8 mouse cellular contexts compared by ENCODE assay signal in the genomic region with DNA sequence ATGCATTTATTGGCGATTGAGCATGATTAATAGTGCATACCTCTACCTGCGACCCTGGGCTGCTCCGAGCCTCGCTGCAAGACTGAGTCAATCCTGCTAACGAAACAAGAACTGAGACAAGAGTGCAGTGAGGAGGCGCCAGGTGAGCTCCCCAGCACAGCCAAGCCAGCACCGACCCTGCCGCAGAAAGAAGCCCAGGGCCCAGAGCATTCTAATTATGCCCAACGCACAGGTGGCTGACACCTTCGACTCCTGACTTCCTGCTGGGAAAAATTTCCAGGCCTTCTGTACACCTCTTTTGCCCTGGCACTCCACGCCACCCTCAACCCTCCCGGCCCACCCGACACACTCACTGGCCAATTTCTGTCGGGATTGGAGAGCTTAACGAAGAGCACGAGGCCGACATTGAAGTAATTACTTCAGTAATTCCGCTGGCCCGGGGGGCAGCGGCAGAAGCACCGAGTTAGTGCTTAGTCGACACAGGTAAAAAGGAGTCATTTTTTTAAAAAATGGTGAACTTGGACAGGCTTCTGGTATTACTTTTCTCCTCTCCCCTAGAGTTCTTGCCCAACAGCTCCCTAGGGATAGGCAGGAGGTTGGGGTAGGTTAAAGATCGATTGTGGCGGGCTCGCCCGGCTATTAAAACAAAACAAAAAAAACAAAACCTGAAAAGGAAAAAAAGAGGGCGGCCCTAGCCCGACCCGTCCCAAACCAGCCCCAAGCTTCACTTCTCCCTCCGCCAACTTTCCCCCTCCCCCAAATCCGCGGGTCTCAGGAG. TPM values are rescaled to one million over a fixed set of nuclear protein-coding genes. Genes with fewer than 3 reads are reported as not detected.
DNase-seq lines count a peak whose midpoint lies in the region; ATAC-seq and TF ChIP-seq lines count a peak whose summit lies in the region.

No protein-coding gene starts in this region.

- peak overlapping the region; percentile 98 for H3K4me2 ChIP-seq in lung, embryonic 14.5 days
- H3K4me2 ChIP-seq in heart, postnatal 0 days (ENCODE audit: low read depth, low read length): peak overlapping the region; percentile 98
- H3K4me2 ChIP-seq in limb, embryonic 12.5 days: peak overlapping the region; percentile 96
- peak overlapping the region; percentile 97 for H3K4me2 ChIP-seq in neural tube, embryonic 11.5 days (ENCODE audit: low read depth)

- H3K27ac ChIP-seq in lung, embryonic 14.5 days (ENCODE audit: low read depth): peak overlapping the region; percentile 99
- peak overlapping the region; percentile 100 for H3K27ac ChIP-seq in heart, postnatal 0 days (ENCODE audit: low read depth)
- H3K27ac ChIP-seq in limb, embryonic 12.5 days: peak overlapping the region; percentile 99
- peak overlapping the region; percentile 95 for H3K27ac ChIP-seq in neural tube, embryonic 11.5 days (ENCODE audit: low read depth, low read length)

- peak; percentile 24 for DNase-seq in lung, embryonic 14.5 days
- no peak for DNase-seq in lung, postnatal 36 days
- peak; percentile 91 for DNase-seq in cerebellum, adult 9-11 months
- no peak for DNase-seq in heart, postnatal 0 days (ENCODE audit: low spot score)
- peak; percentile 14 for DNase-seq in neural tube, embryonic 11.5 days (ENCODE audit: low spot score)
- DNase-seq in ovary, adult 18-20 months (ENCODE audit: low spot score): no peak
- DNase-seq in gastrocnemius, postnatal 36 days: no peak

- H3K9me3 ChIP-seq in lung, embryonic 14.5 days (ENCODE audit: low read depth, low read length): no peaks in the 10 kb centered on the region
- no peaks in the 10 kb centered on the region for H3K9me3 ChIP-seq in heart, postnatal 0 days (replicated peaks; ENCODE audit: control insufficient read depth, low read length)
- H3K9me3 ChIP-seq in limb, embryonic 12.5 days: no peaks in the 10 kb centered on the region
- H3K9me3 ChIP-seq in neural tube, embryonic 11.5 days (ENCODE audit: control insufficient read depth, low read length): no peaks in the 10 kb centered on the region

- WGBS in lung, embryonic 14.5 days: under 1% methylated on average over 32 of the region's 32 CpGs
- WGBS in heart, postnatal 0 days: under 1% methylated on average over 30 of the region's 32 CpGs
- under 1% methylated on average over 32 of the region's 32 CpGs for WGBS in limb, embryonic 12.5 days
- under 1% methylated on average over 31 of the region's 32 CpGs for WGBS in neural tube, embryonic 11.5 days

- H3K27me3 ChIP-seq in lung, embryonic 14.5 days (ENCODE audit: insufficient read depth, low read length): no peaks in the 10 kb centered on the region
- no peaks in the 10 kb centered on the region for H3K27me3 ChIP-seq in heart, postnatal 0 days (ENCODE audit: control insufficient read depth, insufficient read depth, low read length)
- no peaks in the 10 kb centered on the region for H3K27me3 ChIP-seq in limb, embryonic 12.5 days
- H3K27me3 ChIP-seq in neural tube, embryonic 11.5 days (ENCODE audit: control insufficient read depth, insufficient read depth, low read length): no peaks in the 10 kb centered on the region

- peak overlapping the region; percentile 94 for H3K4me3 ChIP-seq in lung, embryonic 14.5 days (ENCODE audit: low read depth, low read length)
- H3K4me3 ChIP-seq in heart, postnatal 0 days (ENCODE audit: low read depth, low read length): peak overlapping the region; percentile 99
- H3K4me3 ChIP-seq in limb, embryonic 12.5 days (replicated peaks): peak overlapping the region; percentile 96
- peak overlapping the region; percentile 86 for H3K4me3 ChIP-seq in neural tube, embryonic 11.5 days (ENCODE audit: low read depth, low read length)

- TF ChIP-seq CTCF in lung, embryonic 14.5 days (IDR thresholded peaks at IDR 0.05; ENCODE audit: low read depth): no peak
- no peak for TF ChIP-seq CTCF in heart, postnatal 0 days (IDR thresholded peaks at IDR 0.05; ENCODE audit: low read depth)

- intact Hi-C loops in gastrocnemius, postnatal 36 days (cut with DNase I): loop anchor here (5.0 kb wide), 2 partner anchors 68 to 152 kb away; a partner anchor contains a TSS

- no peak for TF ChIP-seq EP300 in heart, postnatal 0 days (IDR thresholded peaks at IDR 0.05; ENCODE audit: low read depth)

- peaks cover 34% of the 10 kb centered on the region for H3K36me3 ChIP-seq in lung, embryonic 14.5 days (ENCODE audit: insufficient read depth)
- H3K36me3 ChIP-seq in heart, postnatal 0 days (replicated peaks; ENCODE audit: control insufficient read depth, insufficient read depth, low read length): peaks cover 26% of the 10 kb centered on the region
- peaks cover 26% of the 10 kb centered on the region for H3K36me3 ChIP-seq in limb, embryonic 12.5 days
- H3K36me3 ChIP-seq in neural tube, embryonic 11.5 days (ENCODE audit: control insufficient read depth, insufficient read depth, low read length): no peaks in the 10 kb centered on the region; the same call in 1 of the 2 replicates

- H3K9ac ChIP-seq in lung, embryonic 14.5 days: peak overlapping the region; percentile 93
- peak overlapping the region; percentile 92 for H3K9ac ChIP-seq in heart, postnatal 0 days (replicated peaks; ENCODE audit: low read depth, low read length)
- peak overlapping the region; percentile 92 for H3K9ac ChIP-seq in limb, embryonic 12.5 days (replicated peaks)
- H3K9ac ChIP-seq in neural tube, embryonic 11.5 days (ENCODE audit: low read length): peak overlapping the region; percentile 87

- ATAC-seq in lung, embryonic 14.5 days (ENCODE audit: insufficient read depth): no peak
- no peak for ATAC-seq in heart, postnatal 0 days (ENCODE audit: insufficient read depth, low read depth)
- ATAC-seq in limb, embryonic 12.5 days (ENCODE audit: insufficient number of reproducible peaks, insufficient read depth, low FRiP score, low TSS enrichment, low read depth): no peak
- ATAC-seq in neural tube, embryonic 11.5 days (ENCODE audit: insufficient read depth, low FRiP score, low TSS enrichment): no peak

- peaks cover 5% of the 10 kb centered on the region for H3K4me1 ChIP-seq in lung, embryonic 14.5 days (ENCODE audit: insufficient read depth)
- peaks cover 7% of the 10 kb centered on the region for H3K4me1 ChIP-seq in heart, postnatal 0 days (ENCODE audit: control insufficient read depth, insufficient read depth)
- H3K4me1 ChIP-seq in limb, embryonic 12.5 days (replicated peaks): peaks cover 14% of the 10 kb centered on the region
- H3K4me1 ChIP-seq in neural tube, embryonic 11.5 days (ENCODE audit: control insufficient read depth, insufficient read depth, low read length): peaks cover 7% of the 10 kb centered on the region

RNA-seq across cellular contexts. Expression of a gene that starts 1.0 kb away (rescaled TPM):
- polyA plus RNA-seq in lung, embryonic 14.5 days (2014; fragmentation: Nextera tagmentation; extraction: Ambion mirVana): 65.8 and 72.0 TPM in 2 replicates
- total RNA-seq in heart, postnatal 0 days (2014; rRNA removed; ENCODE audit: low replicate concordance): 25.2 and 33.8 TPM in 2 replicates
- polyA plus RNA-seq in heart, postnatal 0 days (2015; fragmentation: Nextera tagmentation; extraction: Ambion mirVana): 27.5 and 27.8 TPM in 2 replicates
- polyA plus RNA-seq in limb, embryonic 12.5 days (2016; fragmentation: Nextera tagmentation; extraction: Ambion mirVana): 89.4 and 98.9 TPM in 2 replicates
- 59.0 and 59.8 TPM in 2 replicates for polyA plus RNA-seq in neural tube, embryonic 11.5 days (2014; fragmentation: Nextera tagmentation; extraction: Ambion mirVana)
- 10 to 100 TPM; 13.1 to 17.2 TPM for total RNA-seq in gastrocnemius, postnatal 36 days (2021)

RNA-seq across cellular contexts. Expression of a gene that starts 20.7 kb away (rescaled TPM):
- 0.12 and 0.59 TPM in 2 replicates for polyA plus RNA-seq in lung, embryonic 14.5 days (2014; fragmentation: Nextera tagmentation; extraction: Ambion mirVana)
- total RNA-seq in heart, postnatal 0 days (2014; rRNA removed; ENCODE audit: low replicate concordance): 1.5 TPM in 1 of 2 replicates, not detected in the other
- 0.08 TPM in 1 of 2 replicates, not detected in the other for polyA plus RNA-seq in heart, postnatal 0 days (2015; fragmentation: Nextera tagmentation; extraction: Ambion mirVana)
- polyA plus RNA-seq in limb, embryonic 12.5 days (2016; fragmentation: Nextera tagmentation; extraction: Ambion mirVana): 0.13 TPM in 2 replicates
- polyA plus RNA-seq in neural tube, embryonic 11.5 days (2014; fragmentation: Nextera tagmentation; extraction: Ambion mirVana): not detected in 2 replicates
- total RNA-seq in gastrocnemius, postnatal 36 days (2021): under 1 TPM in 1 of 2 experiments, not detected in 1; 0.05 TPM

RNA-seq across cellular contexts. Expression of a gene that starts 29.2 kb away (rescaled TPM):
- 0.28 and 0.63 TPM in 2 replicates for polyA plus RNA-seq in lung, embryonic 14.5 days (2014; fragmentation: Nextera tagmentation; extraction: Ambion mirVana)
- not detected in 2 replicates for total RNA-seq in heart, postnatal 0 days (2014; rRNA removed; ENCODE audit: low replicate concordance)
- not detected in 2 replicates for polyA plus RNA-seq in heart, postnatal 0 days (2015; fragmentation: Nextera tagmentation; extraction: Ambion mirVana)
- polyA plus RNA-seq in limb, embryonic 12.5 days (2016; fragmentation: Nextera tagmentation; extraction: Ambion mirVana): 1.5 and 1.6 TPM in 2 replicates
- 0.58 and 0.81 TPM in 2 replicates for polyA plus RNA-seq in neural tube, embryonic 11.5 days (2014; fragmentation: Nextera tagmentation; extraction: Ambion mirVana)
- not detected for total RNA-seq in gastrocnemius, postnatal 36 days (2021)

RNA-seq across cellular contexts. Expression of a gene that starts 29.8 kb away (rescaled TPM):
- polyA plus RNA-seq in lung, embryonic 14.5 days (2014; fragmentation: Nextera tagmentation; extraction: Ambion mirVana): not detected in 2 replicates
- total RNA-seq in heart, postnatal 0 days (2014; rRNA removed; ENCODE audit: low replicate concordance): not detected in 2 replicates
- not detected in 2 replicates for polyA plus RNA-seq in heart, postnatal 0 days (2015; fragmentation: Nextera tagmentation; extraction: Ambion mirVana)
- not detected in 2 replicates for polyA plus RNA-seq in limb, embryonic 12.5 days (2016; fragmentation: Nextera tagmentation; extraction: Ambion mirVana)
- polyA plus RNA-seq in neural tube, embryonic 11.5 days (2014; fragmentation: Nextera tagmentation; extraction: Ambion mirVana): not detected in 2 replicates
- total RNA-seq in gastrocnemius, postnatal 36 days (2021): not detected

Comparison
In these comparisons a context has a peak if more than half of its experiments do, and no peak if none do; other contexts are left out.
1. DNase-seq: peak in lung, embryonic 14.5 days (single experiment), cerebellum, adult 9-11 months (single experiment) and neural tube, embryonic 11.5 days (single experiment); none in lung, postnatal 36 days (single experiment), heart, postnatal 0 days (single experiment), ovary, adult 18-20 months (single experiment) and gastrocnemius, postnatal 36 days (0 of 2).
2. Peak in every context shown above with its lines, with median percentiles within 50 percentile points of each other: H3K27ac ChIP-seq, H3K4me2 ChIP-seq, H3K4me3 ChIP-seq and H3K9ac ChIP-seq.